Mouse (Mus musculus) G1E (cell line): ENCODE measurements around the gene Arhgap32. TPM values are rescaled to one million over a fixed set of nuclear protein-coding genes. Genes with fewer than 3 reads are reported as not detected.

Source experiments
- ATAC-seq: 2 replicates; pipeline ENCODE4 v1.8.0; 2016; ENCODE audit warnings: mild to moderate bottlenecking; ENCODE audit not compliant: insufficient number of reproducible peaks, poor library complexity, low FRiP score, severe bottlenecking; ENCODE audit errors: extremely low read depth
- DNase-seq: peaks from one replicate; pipeline ENCODE4 v3.0.0; 2012; ENCODE audit warnings: low spot score
- H3K27me3 ChIP-seq: 2 replicates; pipeline ENCODE4 v1.6.1; 2012; ENCODE audit warnings: mild to moderate bottlenecking, low read length, inconsistent platforms; ENCODE audit not compliant: insufficient read depth
- H3K36me3 ChIP-seq: replicated peaks from 2 replicates; pipeline ENCODE3; 2012; ENCODE audit warnings: mild to moderate bottlenecking, inconsistent platforms
- H3K4me1 ChIP-seq: 2 replicates; pipeline ENCODE4 v1.6.1; 2012; ENCODE audit warnings: low read depth, low read length, inconsistent platforms, mixed read lengths; ENCODE audit not compliant: insufficient read depth
- H3K4me3 ChIP-seq: 2 replicates; pipeline ENCODE4 v1.5.1; 2012; ENCODE audit warnings: low read depth, mild to moderate bottlenecking, inconsistent platforms, low read length, moderate library complexity, mixed read lengths
- H3K9me3 ChIP-seq: replicated peaks from 2 replicates; pipeline ENCODE4 v1.6.1; 2012; ENCODE audit warnings: inconsistent platforms
- CTCF ChIP-seq: IDR thresholded peaks from 2 replicates; pipeline ENCODE4 v1.5.1; 2012; ENCODE audit warnings: low read depth, low read length, inconsistent platforms, mixed read lengths
- GATA1 ChIP-seq: IDR thresholded peaks from 2 replicates; pipeline ENCODE4 v1.6.1; 2012; ENCODE audit warnings: borderline replicate concordance, low read length, inconsistent platforms, mixed read lengths
- GATA2 ChIP-seq: IDR thresholded peaks from 2 replicates; pipeline ENCODE4 v1.6.1; 2012; ENCODE audit warnings: low read depth, low read length, inconsistent platforms, borderline replicate concordance
- POLR2AphosphoS5 ChIP-seq: IDR thresholded peaks from 2 replicates; pipeline ENCODE4 v1.6.1; 2012; ENCODE audit warnings: low read depth, low read length, inconsistent platforms; ENCODE audit not compliant: insufficient replicate concordance
- TAL1 ChIP-seq: conservative IDR thresholded peaks from 2 replicates; pipeline ENCODE4 v1.6.1; 2012; ENCODE audit warnings: low read depth, low read length, inconsistent platforms, mixed read lengths
- polyA plus RNA-seq: library from polyadenylated mRNA; stranded (reverse); fragments of >175 nt; gene quantifications from 2 replicates; pipeline ENCODE4 v1.2.3, GENCODE M21; 2012
- total RNA-seq, 2 experiments: library from RNA; stranded (forward) in 1 of 2; stranded (reverse) in 1 of 2; fragments of 200-1000 nt in 1 of 2; fragments of >200 nt in 1 of 2; fragmentation: Nextera tagmentation in 1 of 2; gene quantifications; 2 replicates each; pipeline ENCODE4 v1.2.3; 2014 to 2017

Gene Arhgap32
- total and polyA plus RNA-seq, 3 experiments = 0.01 to 0.05 TPM; not detected in 1

- no peak overlapping the region for H3K4me3 ChIP-seq
- H3K27me3 ChIP-seq = no peaks in the 10 kb centered on the region
- no peaks in the 10 kb centered on the region for H3K36me3 ChIP-seq
- ATAC-seq (no peak), DNase-seq (no peak)
- TF ChIP-seq POLR2AphosphoS5 (no peak), GATA2 (no peak), CTCF (no peak)
- H3K9me3 ChIP-seq = 0 out of 2 replicates have a peak, but pooled peaks cover 4% of the 10 kb centered on the region
- H3K4me1 ChIP-seq = no peaks in the 10 kb centered on the region
Observed at GRCm38 (mm10) chr9:32227034-32227433, 111.1 kb downstream of the Arhgap32 start.

- Histone ChIP-seq H3K4me1 (no peaks in the 10 kb centered on the region), H3K36me3 (no peaks in the 10 kb centered on the region), H3K9me3 (no peaks in the 10 kb centered on the region), H3K4me3 (no peak overlapping the region), H3K27me3 (no peaks in the 10 kb centered on the region)
- no peak for DNase-seq
- no peak for ATAC-seq
- no peak for TF ChIP-seq GATA2
Observed at GRCm38 (mm10) chr9:32233593-32233992, 117.7 kb downstream of the Arhgap32 start.

DNA sequence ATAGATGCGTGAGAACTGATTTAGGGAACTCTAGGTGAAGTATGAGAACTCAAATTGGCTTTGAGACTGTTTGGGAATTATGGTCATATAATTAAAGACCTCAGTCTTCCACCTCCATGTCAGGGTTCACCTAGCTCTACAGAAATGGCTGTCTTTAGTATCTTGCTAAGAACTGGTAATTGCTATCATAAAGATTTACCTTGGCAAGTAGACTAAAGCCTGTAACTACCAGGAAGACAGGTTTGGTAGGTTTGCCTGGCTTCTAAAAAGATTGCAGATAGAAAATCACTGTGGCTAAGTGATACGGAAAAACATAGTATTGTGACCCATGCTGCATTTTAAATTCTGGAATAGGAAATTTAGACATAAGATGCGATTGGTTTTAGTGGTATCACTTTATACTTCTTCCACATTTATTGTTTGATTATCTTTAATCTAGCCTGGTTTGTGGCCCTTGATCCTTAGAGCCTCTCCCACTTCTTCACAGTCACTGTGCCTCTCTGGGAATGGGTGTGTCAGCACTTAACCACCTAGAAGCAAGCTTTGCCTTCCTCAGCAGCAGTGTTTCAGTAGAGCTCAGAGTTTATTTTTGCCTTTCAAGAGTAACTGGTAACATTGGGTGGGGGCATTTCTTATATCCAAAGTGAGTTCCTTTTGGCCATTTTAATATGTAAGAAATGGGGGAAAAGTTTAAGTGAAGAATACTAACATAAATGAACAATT lies 119.0 kb downstream of the Arhgap32 start:
- no peaks in the 10 kb centered on the region for H3K4me1 ChIP-seq
- DNase-seq = no peak

GRCm38 (mm10) chr9:32238899-32239298 lies 123.0 kb downstream of the Arhgap32 start:
- ATAC-seq = no peak
- Histone ChIP-seq H3K36me3 (no peaks in the 10 kb centered on the region), H3K9me3 (peaks cover 3% of the 10 kb centered on the region), H3K4me3 (no peak overlapping the region), H3K27me3 (0 out of 2 replicates have a peak, but pooled peaks cover 2% of the 10 kb centered on the region), H3K4me1 (no peaks in the 10 kb centered on the region)
- TF ChIP-seq POLR2AphosphoS5 = no peak
- no peak for DNase-seq

More for the DNA sequence above, 119.0 kb downstream of the Arhgap32 start:
- Histone ChIP-seq H3K9me3 (peaks cover 3% of the 10 kb centered on the region), H3K36me3 (no peaks in the 10 kb centered on the region), H3K27me3 (0 out of 2 replicates have a peak, but pooled peaks cover 2% of the 10 kb centered on the region), H3K4me3 (no peak overlapping the region)
- ATAC-seq = no peak
- TF ChIP-seq CTCF = no peak
- no peak for TF ChIP-seq POLR2AphosphoS5
- TF ChIP-seq TAL1 = no peak

- DNase-seq (no peak), ATAC-seq (no peak)
- Histone ChIP-seq H3K36me3 (no peaks in the 10 kb centered on the region), H3K9me3 (peaks cover 3% of the 10 kb centered on the region), H3K4me3 (no peak overlapping the region), H3K4me1 (no peaks in the 10 kb centered on the region), H3K27me3 (0 out of 2 replicates have a peak, but pooled peaks cover 2% of the 10 kb centered on the region)
- TF ChIP-seq GATA1 (no peak), TAL1 (no peak), POLR2AphosphoS5 (no peak), GATA2 (no peak), CTCF (no peak)
Observed at GRCm38 (mm10) chr9:32239427-32239826, 123.5 kb downstream of the Arhgap32 start.

GRCm38 (mm10) chr9:32240449-32240848 lies 124.5 kb downstream of the Arhgap32 start:
- Histone ChIP-seq H3K4me3 (no peak overlapping the region), H3K36me3 (no peaks in the 10 kb centered on the region), H3K9me3 (peaks cover 3% of the 10 kb centered on the region), H3K4me1 (no peaks in the 10 kb centered on the region), H3K27me3 (0 out of 2 replicates have a peak, but pooled peaks cover 2% of the 10 kb centered on the region)
- no peak for DNase-seq
- TF ChIP-seq GATA2 (no peak), POLR2AphosphoS5 (no peak), GATA1 (no peak), TAL1 (no peak), CTCF (no peak)
- ATAC-seq = no peak
